Mouse (Mus musculus) CD4-positive, CD25-positive, alpha-beta regulatory T cell, adult 2 months (primary cell): ENCODE measurements around the gene Reep1.

Source experiments
- DNase-seq: peaks from one replicate; pipeline ENCODE4 v3.0.0-alpha.2; 2012; ENCODE audit warnings: low read depth, low spot score

Reep1 gene

DNA sequence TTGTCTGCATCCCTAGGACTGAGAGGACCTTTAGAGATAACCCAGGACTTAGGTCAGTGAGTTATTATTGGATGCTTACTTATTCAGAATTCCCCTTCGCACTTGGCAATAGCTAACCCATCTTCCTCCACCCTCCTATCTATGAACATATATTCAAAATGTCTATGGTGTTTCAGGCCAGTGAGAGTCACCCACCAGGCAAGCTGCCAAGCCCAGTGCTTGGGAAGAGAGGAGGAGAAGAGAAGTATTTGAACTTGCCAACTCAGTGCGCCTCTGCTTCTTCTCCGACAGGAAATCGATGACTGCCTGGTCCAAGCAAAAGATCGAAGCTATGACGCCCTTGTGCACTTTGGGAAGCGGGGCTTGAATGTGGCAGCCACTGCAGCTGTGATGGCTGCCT is 73.1 kb downstream of the Reep1 start:
- DNase-seq = no peak

DNA sequence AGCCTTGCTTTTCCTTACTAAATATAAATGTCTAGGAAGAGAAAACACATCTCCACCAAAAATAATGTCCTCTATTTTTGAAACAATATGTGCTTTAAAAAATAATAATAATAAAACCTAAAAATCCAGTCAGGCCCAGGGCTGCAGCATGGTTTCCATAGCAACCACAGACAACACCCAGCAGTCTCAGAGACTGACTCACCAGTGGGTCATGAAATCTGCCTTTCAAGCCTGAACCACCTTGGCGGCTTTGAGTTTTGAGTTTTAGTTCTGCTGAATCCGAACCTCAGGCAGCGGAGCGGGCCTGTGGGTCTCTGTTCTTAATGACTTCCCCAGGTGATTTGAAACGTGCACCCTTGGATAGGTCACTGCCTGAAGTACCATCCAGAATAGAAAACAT is 75.8 kb downstream of the Reep1 start:
- no peak for DNase-seq

DNA sequence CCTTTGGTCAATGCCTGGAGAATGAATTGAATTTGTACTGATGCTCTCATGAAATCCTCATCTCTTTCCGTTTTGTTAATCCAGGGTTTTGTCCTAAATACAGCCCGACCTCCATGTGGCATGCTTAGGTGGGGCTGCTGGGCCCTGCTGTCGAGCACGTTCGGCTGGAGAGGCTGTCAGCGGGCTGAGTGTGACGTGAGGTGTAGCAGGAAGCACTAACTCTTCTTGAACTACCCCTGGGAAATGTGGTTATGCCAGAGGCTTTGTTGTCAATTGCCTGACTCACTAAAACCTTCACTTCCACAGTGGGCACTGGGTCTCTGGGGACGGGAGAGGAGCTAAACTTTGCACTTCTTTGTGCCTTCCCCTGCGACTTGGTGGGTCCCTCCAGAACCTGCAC is 81.0 kb downstream of the Reep1 start:
- DNase-seq = no peak

DNA sequence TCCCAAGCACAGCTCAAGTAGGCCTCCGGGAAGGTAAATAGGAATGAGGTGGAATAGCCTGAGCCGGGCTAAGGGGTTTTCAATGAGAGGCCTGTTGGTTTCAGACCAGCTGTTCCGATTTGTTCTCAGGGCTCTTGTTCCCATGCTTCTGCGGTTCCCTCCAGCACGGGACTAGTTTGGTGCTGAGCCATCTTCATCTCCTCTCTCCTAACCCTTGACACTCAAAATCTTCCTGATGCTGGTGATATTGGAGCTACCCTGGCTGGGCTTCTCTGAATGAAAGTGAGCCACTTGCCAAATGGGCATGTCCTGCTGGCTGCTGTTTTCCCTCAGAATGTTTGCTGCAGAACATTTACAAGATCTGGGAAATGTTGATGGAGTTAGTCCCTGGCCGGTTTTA is 84.4 kb downstream of the Reep1 start:
- DNase-seq = no peak

DNA sequence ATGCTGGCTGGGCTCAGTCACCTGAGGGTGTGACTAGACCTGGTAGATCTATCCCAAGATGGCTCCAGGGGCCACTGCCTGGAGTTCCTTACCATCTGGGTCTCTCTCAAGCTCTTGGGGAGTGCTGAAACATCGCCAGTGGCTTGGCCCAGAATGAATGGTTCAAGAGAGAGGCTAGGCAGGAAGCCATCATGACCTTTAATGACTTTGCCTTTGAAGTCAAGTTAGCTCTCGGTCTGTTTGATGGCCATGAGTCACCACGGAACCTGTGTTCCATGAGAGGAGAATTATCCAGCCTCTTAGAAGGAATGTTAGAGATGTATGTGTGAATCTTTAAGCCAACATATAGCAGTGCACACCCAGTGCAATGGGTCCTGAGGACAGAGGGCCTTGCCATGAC is 92.0 kb downstream of the Reep1 start:
- DNase-seq = no peak

DNA sequence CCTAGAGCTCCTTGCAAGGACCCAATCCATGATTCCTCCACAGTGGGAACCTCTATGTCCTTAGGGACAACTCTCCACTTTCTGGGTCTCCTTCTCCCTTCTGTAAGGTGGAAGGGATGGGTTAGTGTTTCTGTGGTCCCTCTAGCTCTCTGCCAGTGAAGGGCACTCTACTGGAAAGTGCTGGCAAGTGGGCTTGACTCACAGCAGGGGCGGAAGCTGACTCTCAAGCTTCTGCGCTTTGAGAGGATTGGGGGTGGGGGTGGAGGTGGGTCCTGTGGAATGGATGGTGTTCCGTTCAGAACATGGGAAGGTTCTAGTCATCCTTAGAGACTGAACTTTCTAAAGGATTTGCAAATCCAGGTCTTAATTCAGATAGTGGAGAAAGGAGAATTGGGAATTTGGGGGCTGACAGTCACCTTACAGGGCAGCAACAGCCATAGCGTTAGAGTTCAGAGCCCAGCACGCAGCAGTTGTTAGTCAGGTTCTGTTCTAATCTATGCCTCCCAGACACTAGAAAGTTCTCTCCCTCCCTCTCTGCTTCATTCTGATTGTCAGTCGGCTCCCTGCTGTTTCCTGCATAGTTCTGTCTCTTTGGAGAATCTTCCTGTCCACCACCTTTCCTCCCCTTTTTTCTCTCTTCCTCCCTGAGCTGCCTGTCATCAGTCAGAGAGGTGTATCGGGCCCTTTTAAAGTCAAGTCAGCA is 93.8 kb downstream of the Reep1 start:
- no peak for DNase-seq

DNA sequence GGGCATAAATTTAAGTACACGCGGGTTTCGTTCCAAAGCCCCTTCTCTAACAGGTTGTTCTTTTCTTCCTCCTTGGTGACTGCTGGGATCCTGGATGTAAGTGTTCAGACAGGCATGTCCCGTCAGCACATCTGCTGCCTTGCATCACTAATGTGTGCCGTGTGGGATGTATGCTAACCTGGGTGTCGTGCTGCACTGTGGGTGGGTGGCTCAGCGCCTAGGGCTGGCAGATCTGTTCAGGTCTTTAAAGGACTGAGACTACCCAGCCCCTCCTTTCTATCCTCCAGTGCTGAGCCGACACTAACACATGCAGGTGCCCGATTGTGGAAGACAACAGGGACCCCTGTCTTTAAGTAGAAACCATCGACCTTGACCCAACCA is 94.3 kb downstream of the Reep1 start:
- DNase-seq = no peak

DNA sequence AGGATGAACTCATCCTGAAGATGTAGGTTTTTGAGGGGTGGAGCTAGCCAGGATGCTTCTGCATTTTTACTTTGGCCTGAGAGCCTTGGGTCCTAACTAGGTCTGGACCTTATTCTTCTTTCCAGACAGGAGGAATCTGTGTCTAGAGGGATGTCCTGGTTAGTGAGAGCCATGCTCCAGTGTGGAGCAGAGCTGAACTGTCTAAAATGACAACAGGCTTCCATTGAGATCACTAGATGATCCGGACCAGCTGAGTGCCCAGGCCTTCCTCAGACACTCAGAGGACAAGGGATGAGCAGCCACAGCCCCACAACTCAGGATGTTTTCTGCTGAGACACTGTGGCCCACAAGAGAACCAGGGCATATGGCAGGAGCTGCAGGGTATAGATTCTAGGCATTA is 96.2 kb downstream of the Reep1 start:
- DNase-seq = no peak

DNA sequence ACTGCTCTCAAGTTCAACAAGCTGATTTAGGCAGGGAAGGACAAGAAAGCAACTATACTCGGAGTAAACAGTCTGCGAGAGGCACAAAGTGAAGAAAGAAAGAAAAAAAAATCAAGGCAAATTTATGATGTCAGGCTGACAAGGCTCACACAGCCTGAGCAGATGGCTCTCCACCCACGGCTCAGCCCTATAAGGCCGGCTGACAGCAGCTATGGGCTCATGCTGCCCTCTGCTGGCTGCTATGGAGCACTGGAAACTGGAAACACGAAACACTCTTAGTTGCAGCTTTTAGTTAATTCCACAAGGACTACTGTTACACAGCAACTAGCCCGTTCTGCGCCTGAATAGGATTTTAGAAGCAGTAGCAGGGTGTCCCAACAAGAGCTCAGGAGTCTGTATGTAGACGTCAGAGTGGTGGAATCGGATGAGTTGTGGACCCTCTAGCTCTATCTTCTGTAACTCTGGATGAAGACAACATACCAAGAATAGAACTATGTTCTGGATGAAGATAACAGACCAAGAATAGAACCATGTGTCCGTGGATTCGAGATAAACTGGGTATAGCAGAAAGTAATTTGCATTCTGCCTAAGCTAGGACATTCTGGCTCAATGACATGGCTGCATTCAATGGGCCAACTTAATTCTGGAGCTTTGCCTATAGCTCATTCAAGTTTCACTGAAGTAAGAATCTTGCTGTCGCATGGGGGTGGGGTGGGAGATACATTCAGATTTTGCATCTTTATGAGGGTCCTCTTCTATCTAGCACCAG is 96.9 kb downstream of the Reep1 start:
- DNase-seq = peak; percentile 89

DNA sequence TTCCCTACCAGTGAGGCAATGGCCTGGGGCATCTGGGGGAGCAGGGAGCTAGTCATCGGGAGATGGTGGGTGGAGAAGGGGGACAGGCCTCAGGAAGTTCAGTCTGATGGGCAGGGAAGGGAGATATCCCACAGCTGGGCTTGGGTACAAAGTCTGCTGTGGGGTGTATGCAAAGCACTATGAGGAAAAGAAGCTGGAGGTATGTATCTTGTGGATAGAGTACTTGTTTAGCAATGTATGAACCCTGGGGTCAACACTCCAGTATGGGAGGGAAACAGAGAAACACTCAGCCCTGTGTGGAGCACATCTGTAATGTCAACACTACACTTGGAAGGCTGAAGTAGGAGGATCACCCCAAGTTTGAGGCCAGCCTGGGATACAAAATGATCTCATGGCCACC is 99.4 kb downstream of the Reep1 start:
- DNase-seq = no peak

DNA sequence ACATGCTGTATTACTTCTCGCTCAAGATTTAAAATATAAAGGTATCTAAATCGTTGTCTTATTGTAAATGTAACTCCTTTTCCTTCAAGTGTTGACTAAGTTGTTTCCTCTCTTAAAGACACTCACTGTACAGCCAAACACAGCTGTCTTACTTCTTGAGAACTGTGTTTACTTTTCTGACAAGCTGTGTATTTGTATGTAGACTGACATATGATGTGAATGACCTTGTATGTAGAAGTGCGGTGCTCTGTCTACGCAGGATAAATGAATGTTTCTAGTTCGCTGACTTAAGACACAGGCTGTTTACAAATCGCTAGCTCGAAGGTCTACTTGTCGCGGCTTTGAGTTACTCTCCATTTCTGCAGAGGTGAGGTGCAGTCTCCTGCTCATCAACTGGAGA is 102.5 kb downstream of the Reep1 start:
- DNase-seq = no peak

DNA sequence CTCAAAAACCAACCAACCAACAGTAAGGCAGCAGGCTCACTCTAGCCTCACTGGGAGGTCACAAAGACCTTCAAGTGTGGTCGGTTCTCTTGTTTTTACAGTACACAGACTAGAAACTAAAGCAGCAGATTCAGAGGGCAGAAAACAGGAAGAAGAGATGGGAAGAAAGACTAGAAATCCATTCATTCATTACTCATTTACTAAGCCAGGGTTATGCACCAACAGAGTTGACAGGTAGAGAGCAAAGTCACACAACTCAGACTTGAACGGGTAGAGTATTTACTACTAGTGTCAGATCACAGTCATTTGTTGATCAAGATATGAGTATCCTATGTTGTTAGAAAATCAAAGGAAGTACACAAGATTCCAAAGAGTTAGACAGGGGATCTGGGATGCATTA is 105.5 kb downstream of the Reep1 start:
- no peak for DNase-seq

DNA sequence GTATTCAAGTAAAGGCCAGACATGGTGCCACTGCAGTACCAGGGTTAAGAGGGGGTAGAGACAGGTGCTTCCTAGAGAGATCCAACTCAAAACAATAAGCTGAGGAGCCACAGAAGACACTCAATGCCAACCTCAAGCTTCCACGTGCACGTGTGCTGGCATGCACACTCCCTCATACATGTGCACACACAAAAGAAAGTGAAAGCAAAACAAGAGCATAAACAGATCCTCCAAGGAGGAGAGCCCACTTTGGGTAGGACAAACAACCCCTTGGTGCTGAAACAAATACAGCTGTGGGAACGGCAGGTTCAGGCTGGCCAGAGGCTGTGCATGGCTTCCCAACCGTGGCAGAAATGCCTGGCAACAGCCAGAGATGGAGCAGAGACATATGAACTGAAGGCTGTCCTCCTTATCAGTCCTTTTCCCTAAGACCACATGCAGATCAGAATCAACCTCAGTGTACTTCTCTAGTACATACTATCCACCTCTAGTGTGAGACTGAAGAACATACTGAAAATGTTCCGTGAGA is 112.5 kb downstream of the Reep1 start:
- DNase-seq = no peak

DNA sequence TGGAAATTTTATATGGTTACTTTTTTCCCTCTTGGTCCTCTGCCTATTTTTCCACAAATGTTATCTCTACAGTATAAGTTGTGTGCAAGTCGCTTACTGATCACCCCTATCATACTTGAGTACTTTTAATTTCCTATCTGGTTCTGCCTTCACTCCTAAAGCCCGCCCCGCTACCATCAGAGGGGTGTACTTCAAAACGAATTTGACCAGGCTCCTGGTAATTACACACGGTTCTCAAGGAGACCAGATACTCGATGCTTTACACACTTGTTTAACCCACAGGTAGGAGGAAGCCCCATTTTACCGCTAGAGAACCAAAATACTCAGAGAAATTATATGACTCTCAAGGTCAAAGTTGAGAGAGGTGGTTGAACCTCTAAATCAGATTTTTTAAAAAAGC is 115.7 kb downstream of the Reep1 start:
- DNase-seq = no peak

DNA sequence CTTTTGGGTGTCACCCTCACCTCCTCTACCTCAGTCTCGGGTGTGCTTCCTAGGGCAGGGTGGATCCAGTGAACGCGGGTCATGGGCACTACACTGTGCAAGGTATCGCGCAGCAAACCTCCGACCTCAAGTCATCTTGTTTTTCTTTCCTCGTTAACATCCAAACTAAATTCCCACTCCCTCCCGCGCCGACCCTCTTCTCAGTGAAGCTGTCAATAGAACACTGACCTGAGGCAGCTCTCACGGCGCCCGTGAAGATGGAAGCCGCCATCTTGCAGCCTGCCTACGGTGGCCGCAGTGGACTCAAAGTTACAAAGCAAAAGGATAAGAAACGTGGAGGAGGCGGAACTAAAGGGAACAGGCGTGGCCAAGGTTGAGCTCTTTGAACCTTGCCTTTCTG is 116.1 kb downstream of the Reep1 start:
- DNase-seq = peak; percentile 93

DNA sequence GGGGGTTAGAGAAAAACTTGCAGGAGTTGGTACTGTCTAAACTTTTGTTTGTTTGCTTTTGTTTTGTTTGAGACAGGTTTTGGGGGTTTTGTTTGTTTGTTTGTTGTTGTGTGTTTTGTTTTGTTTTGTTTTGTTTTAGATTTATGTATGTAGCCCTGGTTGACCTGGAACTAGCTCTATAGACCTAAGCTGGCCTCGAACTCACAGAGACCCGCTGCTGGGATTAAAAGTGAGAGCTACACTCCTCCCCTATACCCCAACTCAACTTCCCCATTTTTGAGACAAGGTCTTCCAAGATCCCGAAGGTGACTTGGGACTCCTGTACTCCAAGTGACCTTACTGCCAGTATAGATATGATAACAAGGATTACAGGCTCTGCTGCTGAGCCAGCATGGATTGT is 116.6 kb downstream of the Reep1 start:
- no peak for DNase-seq

DNA sequence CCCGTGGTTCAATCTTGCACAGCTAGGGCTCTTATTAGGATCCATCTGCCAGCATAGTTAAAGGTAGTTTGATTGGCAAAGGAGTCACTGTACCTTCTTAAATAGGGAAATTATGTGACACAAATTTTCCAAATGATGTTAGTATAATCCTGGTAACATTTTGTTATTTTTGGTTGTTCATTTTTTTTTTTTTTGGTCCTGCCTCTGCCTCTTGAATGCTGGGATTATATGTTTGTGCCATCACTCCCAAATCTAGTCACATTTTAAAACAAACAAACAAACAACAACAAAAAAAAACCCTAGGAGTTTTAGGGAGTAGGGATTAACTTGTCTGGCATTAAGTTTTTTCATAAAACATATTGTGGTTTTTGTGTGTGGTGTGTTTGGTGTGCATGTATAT is 119.5 kb downstream of the Reep1 start, which contains the start of gene Mrpl35:
Gene Mrpl35, minus strand, starts transcription at position 101 of the 400 bp plus-strand sequence.
- no peak for DNase-seq

DNA sequence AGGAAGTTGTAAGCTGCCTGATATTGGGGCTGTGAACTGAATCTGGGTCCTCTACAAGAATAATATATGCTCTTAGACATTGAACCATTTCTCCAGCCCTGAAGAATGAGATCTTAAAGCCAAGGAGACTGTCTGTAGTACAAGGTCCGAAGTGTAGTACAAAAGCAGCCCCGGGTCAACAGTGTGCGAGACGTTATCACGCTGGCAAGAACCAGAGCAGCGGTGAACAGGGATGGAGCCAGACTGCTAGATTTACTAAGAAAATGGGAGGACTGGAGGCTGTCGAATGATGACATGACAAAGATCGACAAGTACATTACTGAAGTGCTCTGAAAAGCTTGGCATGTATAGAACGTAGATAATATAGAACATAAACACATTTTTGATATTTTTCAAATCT is 122.4 kb downstream of the Reep1 start:
- no peak for DNase-seq

DNA sequence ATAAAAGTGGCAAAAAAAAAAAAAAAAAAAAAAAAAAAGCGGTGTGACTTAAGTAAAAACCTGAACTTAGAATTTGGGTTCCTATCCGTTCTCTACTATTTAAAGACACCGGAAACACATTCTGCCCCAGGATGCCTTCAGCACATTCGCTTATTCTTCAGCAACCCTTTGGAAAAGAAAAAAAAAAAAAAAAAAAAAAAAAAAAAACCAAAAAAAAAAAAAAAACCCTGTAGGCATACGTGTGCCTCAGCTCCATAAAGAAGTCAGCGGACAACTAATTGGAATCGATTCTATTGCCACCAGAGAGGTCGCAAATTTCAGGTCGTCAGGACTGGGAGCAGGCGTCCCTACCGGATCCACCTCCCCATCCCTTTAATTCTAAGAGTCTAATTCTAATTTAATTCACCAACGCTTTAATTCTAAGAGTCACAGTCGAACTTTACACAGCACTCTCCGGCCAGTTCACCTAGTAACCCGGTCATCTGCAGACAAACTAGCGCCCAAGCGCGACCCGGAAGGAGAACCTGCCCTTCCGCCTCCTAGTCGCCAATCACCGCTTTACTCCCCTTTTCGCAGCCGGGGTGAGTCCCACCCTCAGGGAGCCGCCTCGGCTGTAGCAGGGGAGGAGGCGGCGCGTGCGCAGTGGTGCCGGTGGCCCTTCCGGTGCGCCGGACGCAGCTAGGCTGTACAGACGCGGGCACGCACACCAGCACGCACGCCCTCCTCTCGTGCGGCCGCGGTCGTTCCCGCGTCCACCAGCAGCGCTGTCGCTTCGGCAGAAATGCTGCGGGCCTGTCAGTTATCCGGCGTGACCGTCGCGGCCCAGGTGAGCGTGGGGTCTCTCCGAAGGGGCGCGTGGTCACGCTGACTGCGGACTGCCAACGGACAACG is 123.6 kb downstream of the Reep1 start, which contains the start of gene Immt:
Gene Immt, plus strand, starts transcription at position 642 of the 891 bp plus-strand sequence.
- peak; percentile 96 for DNase-seq

DNA sequence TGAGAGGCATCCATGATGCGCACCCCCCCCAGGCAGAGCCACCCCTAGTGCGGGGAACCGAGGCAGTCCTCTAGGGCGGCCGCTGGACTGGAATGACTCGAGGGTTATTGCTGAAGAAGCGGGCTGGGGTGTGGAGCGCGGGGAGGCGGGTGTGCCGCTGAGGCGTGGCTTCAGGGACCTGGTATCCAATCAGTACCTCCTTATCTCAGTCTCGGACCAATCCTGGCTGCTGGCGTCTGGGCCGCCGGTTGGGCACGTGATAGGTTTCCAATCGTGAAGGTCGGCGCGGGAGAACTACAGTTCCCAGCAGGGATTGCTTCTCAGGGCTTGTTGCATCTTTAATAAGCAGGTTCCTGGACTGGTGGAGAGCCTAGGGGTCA is 124.2 kb downstream of the Reep1 start:
- DNase-seq = peak; percentile 97

DNA sequence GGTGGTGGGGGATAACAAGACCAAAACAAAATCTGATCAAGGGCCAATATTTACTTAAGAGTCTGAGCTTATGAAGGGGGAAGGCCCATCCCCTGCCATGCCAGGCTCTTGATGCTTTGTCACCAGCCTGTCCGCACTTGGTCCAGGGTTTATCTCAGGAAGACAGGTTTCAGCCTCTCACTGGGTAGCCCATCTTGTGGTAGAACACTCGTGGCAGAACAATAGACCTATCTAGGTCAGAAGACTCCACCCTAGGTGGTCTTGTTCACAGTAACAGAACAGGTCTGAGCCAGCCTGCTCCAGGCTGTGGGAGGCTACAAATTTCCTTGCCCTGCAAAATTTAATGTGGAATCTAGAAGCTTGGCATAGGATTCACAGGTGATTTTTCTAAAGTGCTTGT is 129.4 kb downstream of the Reep1 start:
- no peak for DNase-seq

DNA sequence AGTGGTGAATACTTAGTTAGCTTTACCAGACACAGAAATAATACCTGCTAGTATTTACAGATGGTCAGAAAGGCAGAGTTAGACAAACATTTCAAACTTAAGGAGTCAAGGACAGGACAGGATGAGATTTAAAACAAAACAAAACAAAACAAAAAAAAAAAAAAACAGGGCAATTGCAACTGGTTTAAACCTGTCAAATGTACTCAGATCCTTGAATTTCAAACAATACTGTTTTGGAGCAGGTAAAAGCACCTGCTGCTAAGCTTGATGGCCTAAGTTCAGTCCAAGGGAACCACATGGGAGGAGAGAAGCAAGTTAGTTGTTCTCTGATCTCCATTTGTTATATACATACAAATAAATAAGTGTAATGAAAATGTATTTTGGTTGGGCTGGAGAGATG is 132.5 kb downstream of the Reep1 start:
- no peak for DNase-seq
